Mouse (Mus musculus) megakaryocyte, embryonic 14.5 days (primary cell): ENCODE results near the gene Igsf21. TPM values are rescaled to one million over a fixed set of nuclear protein-coding genes. Genes with fewer than 3 reads are reported as not detected.

Experiments
- H3K27me3 ChIP-seq: replicated peaks from 2 replicates; pipeline ENCODE3; 2012; ENCODE audit warnings: inconsistent platforms
- H3K36me3 ChIP-seq: replicated peaks from 2 replicates; pipeline ENCODE3; 2012; ENCODE audit warnings: low read length, inconsistent platforms, mixed read lengths
- H3K4me1 ChIP-seq: 2 replicates; pipeline ENCODE4 v1.6.1; 2012; ENCODE audit warnings: inconsistent platforms
- H3K4me3 ChIP-seq: replicated peaks from 2 replicates; pipeline ENCODE3; 2012; ENCODE audit warnings: moderate library complexity, mild to moderate bottlenecking, inconsistent platforms
- H3K9me3 ChIP-seq: 2 replicates; pipeline ENCODE4 v1.6.1; 2012; ENCODE audit warnings: inconsistent platforms
- FLI1 ChIP-seq: IDR thresholded peaks from 2 replicates; pipeline ENCODE4 v1.6.1; 2012; ENCODE audit warnings: low read length, inconsistent platforms, mixed read lengths
- GATA1 ChIP-seq: IDR thresholded peaks from 3 replicates; pipeline ENCODE4 v1.6.1; 2012; ENCODE audit warnings: mixed read lengths, low read length, inconsistent platforms, borderline replicate concordance
- polyA plus RNA-seq: library from polyadenylated mRNA; stranded (reverse); fragments of >175 nt; gene quantifications from 2 replicates; pipeline ENCODE4 v1.2.3, GENCODE M21; 2012; ENCODE audit warnings: low replicate concordance; ENCODE audit not compliant: insufficient read depth

Gene Igsf21
- polyA plus RNA-seq, 1 experiment: not detected

GRCm38 (mm10) chr4:140069563-140070330 lies 176.8 kb downstream of the Igsf21 start:
- Histone ChIP-seq H3K9me3 (peaks cover 47% of the 10 kb centered on the region), H3K4me1 (no peaks in the 10 kb centered on the region), H3K27me3 (peaks cover 6% of the 10 kb centered on the region), H3K4me3 (no peak overlapping the region), H3K36me3 (no peaks in the 10 kb centered on the region)
- no peak for TF ChIP-seq GATA1

GRCm38 (mm10) chr4:140068468-140068867 lies 178.1 kb downstream of the Igsf21 start:
- Histone ChIP-seq H3K4me3 (no peak overlapping the region), H3K9me3 (peaks cover 56% of the 10 kb centered on the region), H3K27me3 (peaks cover 6% of the 10 kb centered on the region), H3K4me1 (no peaks in the 10 kb centered on the region), H3K36me3 (no peaks in the 10 kb centered on the region)
- TF ChIP-seq GATA1 (no peak), FLI1 (no peak)

- Histone ChIP-seq H3K9me3 (peaks cover 75% of the 10 kb centered on the region), H3K4me1 (no peaks in the 10 kb centered on the region), H3K27me3 (peaks cover 6% of the 10 kb centered on the region), H3K4me3 (no peak overlapping the region), H3K36me3 (no peaks in the 10 kb centered on the region)
- no peak for TF ChIP-seq FLI1
- TF ChIP-seq GATA1: no peak
Observed at GRCm38 (mm10) chr4:140066011-140066410, 180.6 kb downstream of the Igsf21 start.

- H3K4me3 ChIP-seq: no peak overlapping the region
Observed at GRCm38 (mm10) chr4:140063153-140063671, 183.4 kb downstream of the Igsf21 start.

GRCm38 (mm10) chr4:140060251-140060650 lies 186.3 kb downstream of the Igsf21 start:
- Histone ChIP-seq H3K27me3 (no peaks in the 10 kb centered on the region), H3K36me3 (no peaks in the 10 kb centered on the region), H3K9me3 (peaks cover 63% of the 10 kb centered on the region), H3K4me1 (no peaks in the 10 kb centered on the region), H3K4me3 (no peak overlapping the region)
- TF ChIP-seq FLI1 (no peak), GATA1 (no peak)

More at GRCm38 (mm10) chr4:140063153-140063671, 183.4 kb downstream of the Igsf21 start:
- H3K9me3 ChIP-seq: peaks cover 74% of the 10 kb centered on the region
- no peaks in the 10 kb centered on the region for H3K4me1 ChIP-seq
- no peaks in the 10 kb centered on the region for H3K36me3 ChIP-seq
- no peaks in the 10 kb centered on the region for H3K27me3 ChIP-seq
- TF ChIP-seq FLI1 (no peak), GATA1 (no peak)

GRCm38 (mm10) chr4:140053042-140053441 lies 193.5 kb downstream of the Igsf21 start:
- Histone ChIP-seq H3K9me3 (peaks cover 89% of the 10 kb centered on the region), H3K4me3 (no peak overlapping the region), H3K27me3 (no peaks in the 10 kb centered on the region), H3K4me1 (no peaks in the 10 kb centered on the region), H3K36me3 (no peaks in the 10 kb centered on the region)
- TF ChIP-seq FLI1 (no peak), GATA1 (no peak)

GRCm38 (mm10) chr4:140052575-140052974 lies 194.0 kb downstream of the Igsf21 start:
- TF ChIP-seq GATA1 (no peak), FLI1 (no peak)
- H3K27me3 ChIP-seq: no peaks in the 10 kb centered on the region
- H3K36me3 ChIP-seq: no peaks in the 10 kb centered on the region
- H3K4me1 ChIP-seq: no peaks in the 10 kb centered on the region
- peaks cover 88% of the 10 kb centered on the region for H3K9me3 ChIP-seq
- H3K4me3 ChIP-seq: no peak overlapping the region

- TF ChIP-seq GATA1: no peak
- TF ChIP-seq FLI1: no peak
- peaks cover under 1% of the 10 kb centered on the region for H3K27me3 ChIP-seq
- no peak overlapping the region for H3K4me3 ChIP-seq
- peaks cover 80% of the 10 kb centered on the region for H3K9me3 ChIP-seq
- H3K36me3 ChIP-seq: no peaks in the 10 kb centered on the region
- no peaks in the 10 kb centered on the region for H3K4me1 ChIP-seq
Observed at GRCm38 (mm10) chr4:140047807-140048362, 198.7 kb downstream of the Igsf21 start.

GRCm38 (mm10) chr4:140043953-140044352 lies 202.6 kb downstream of the Igsf21 start:
- TF ChIP-seq FLI1: no peak
- no peak for TF ChIP-seq GATA1
- Histone ChIP-seq H3K4me1 (no peaks in the 10 kb centered on the region), H3K4me3 (no peak overlapping the region), H3K36me3 (no peaks in the 10 kb centered on the region), H3K9me3 (peaks cover 70% of the 10 kb centered on the region), H3K27me3 (peaks cover 12% of the 10 kb centered on the region)
